Mouse (Mus musculus) ES-E14 (cell line): ENCODE data around the gene Gm9821.

Experiments used
- CHD2 ChIP-seq: IDR thresholded peaks from 2 replicates; pipeline ENCODE4 v1.6.1; 2014; ENCODE audit warnings: mild to moderate bottlenecking, low read depth, low read length, inconsistent platforms
- HCFC1 ChIP-seq: IDR thresholded peaks from 2 replicates; pipeline ENCODE4 v1.6.1; 2012; ENCODE audit warnings: low read length, inconsistent platforms, borderline replicate concordance; ENCODE audit not compliant: insufficient read depth
- MAFK ChIP-seq: IDR thresholded peaks from 2 replicates; pipeline ENCODE4 v1.6.1; 2014; ENCODE audit warnings: mild to moderate bottlenecking, low read depth, low read length, inconsistent platforms; ENCODE audit not compliant: insufficient read depth
- ZC3H11A ChIP-seq: IDR thresholded peaks from 2 replicates; pipeline ENCODE4 v1.6.1; 2012; ENCODE audit warnings: low read depth, mild to moderate bottlenecking, inconsistent platforms, low read length, borderline replicate concordance
- ZNF384 ChIP-seq: IDR thresholded peaks from 2 replicates; pipeline ENCODE4 v1.6.1; 2012; ENCODE audit warnings: low read depth, low read length, inconsistent platforms

DNA sequence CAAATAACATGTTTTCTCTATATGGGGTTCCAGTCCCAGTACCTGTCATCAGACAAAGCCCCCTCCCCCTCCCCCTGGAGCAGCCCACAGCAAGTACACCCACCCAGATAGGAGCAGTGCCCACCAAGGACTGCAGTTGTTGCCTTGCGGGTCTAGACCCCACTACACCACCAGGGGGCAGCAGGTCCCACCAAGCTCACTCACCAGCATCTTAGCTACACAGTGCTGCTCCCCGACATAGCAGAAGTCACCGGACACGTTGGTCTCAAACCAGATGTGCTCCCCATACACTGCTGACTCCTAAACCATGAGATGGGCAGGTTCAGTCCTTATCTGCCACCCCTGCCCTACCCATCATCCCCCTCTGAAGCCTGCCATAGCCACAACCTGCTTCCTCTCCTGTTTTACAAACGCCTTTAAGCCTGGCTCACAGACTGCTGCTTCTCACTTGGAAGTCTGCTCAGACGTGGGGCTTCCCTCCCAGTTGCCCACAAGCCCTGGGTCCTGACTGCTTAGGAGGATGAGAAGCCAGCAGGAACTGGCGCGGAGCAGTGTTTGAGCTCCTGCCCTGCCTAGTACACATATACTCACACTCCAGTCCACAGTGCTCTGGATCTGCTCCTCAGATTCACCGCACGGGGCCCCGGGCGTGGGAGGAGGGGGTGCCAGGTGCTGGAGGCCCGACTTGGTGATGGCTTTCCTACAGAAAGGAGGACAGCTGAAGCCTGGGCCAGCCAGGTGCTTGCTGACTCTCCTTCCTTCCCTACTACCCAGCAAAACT, 1.1 kb upstream of the Gm9821 start:
- no peak for TF ChIP-seq HCFC1
- no peak for TF ChIP-seq MAFK
- TF ChIP-seq CHD2 = no peak
- TF ChIP-seq ZNF384 = no peak
- TF ChIP-seq ZC3H11A = no peak
